Comparison of ENCODE assay signal across 10 mouse cellular contexts in genomic region chr19:33225858-33226705, GRCm38 (mm10).
A peak's percentile ranks its signal among the peaks of the same experiment; 100 is the strongest.
DNase-seq lines count a peak whose midpoint lies in the region; ATAC-seq and TF ChIP-seq lines count a peak whose summit lies in the region.
"Had no signal": no experiment of that assay in that cellular context is flagged by ENCODE, and none has a peak within 500 bp of the region (broad histone marks: within the 10 kb centered on the region; RNA-seq: fewer than 3 reads in every experiment).

No protein-coding gene starts in this region.

- no peaks in the 10 kb centered on the region for H3K9me3 ChIP-seq in hindbrain, postnatal 0 days (ENCODE audit: low read length)
- no peaks in the 10 kb centered on the region for H3K9me3 ChIP-seq in hindbrain, embryonic 16.5 days (ENCODE audit: control insufficient read depth, low read length)
- no peaks in the 10 kb centered on the region for H3K9me3 ChIP-seq in midbrain, embryonic 11.5 days (ENCODE audit: control insufficient read depth, low read length)
- H3K9me3 ChIP-seq in midbrain, embryonic 15.5 days: no peaks in the 10 kb centered on the region
- H3K9me3 ChIP-seq: hindbrain, embryonic 13.5 days; limb, embryonic 13.5 days had no signal

- no peak for ATAC-seq in hindbrain, postnatal 0 days
- no peak for ATAC-seq in hindbrain, embryonic 16.5 days
- ATAC-seq in midbrain, embryonic 11.5 days (ENCODE audit: low FRiP score): no peak
- ATAC-seq in midbrain, embryonic 15.5 days (replicated peaks): no peak

- H3K9ac ChIP-seq in hindbrain, postnatal 0 days (replicated peaks; ENCODE audit: low read length): no peak overlapping the region
- no peak overlapping the region for H3K9ac ChIP-seq in hindbrain, embryonic 16.5 days (ENCODE audit: low read depth, low read length)
- H3K9ac ChIP-seq in midbrain, embryonic 11.5 days (ENCODE audit: low read length): no peak overlapping the region
- H3K9ac ChIP-seq in midbrain, embryonic 15.5 days: no peak overlapping the region
- H3K9ac ChIP-seq: hindbrain, embryonic 13.5 days; limb, embryonic 13.5 days had no signal

- no peaks in the 10 kb centered on the region for H3K36me3 ChIP-seq in hindbrain, postnatal 0 days (ENCODE audit: insufficient read depth, low read length)
- H3K36me3 ChIP-seq in hindbrain, embryonic 16.5 days (ENCODE audit: control insufficient read depth, insufficient read depth, low read length): no peaks in the 10 kb centered on the region
- no peaks in the 10 kb centered on the region for H3K36me3 ChIP-seq in midbrain, embryonic 11.5 days (ENCODE audit: control insufficient read depth, insufficient read depth, low read length)
- no peaks in the 10 kb centered on the region for H3K36me3 ChIP-seq in midbrain, embryonic 15.5 days (replicated peaks)
- H3K36me3 ChIP-seq: hindbrain, embryonic 13.5 days; limb, embryonic 13.5 days had no signal

- no peak overlapping the region for H3K27ac ChIP-seq in hindbrain, postnatal 0 days
- H3K27ac ChIP-seq in hindbrain, embryonic 16.5 days (ENCODE audit: low read depth, low read length): no peak overlapping the region
- H3K27ac ChIP-seq in midbrain, embryonic 11.5 days (ENCODE audit: low read depth, low read length): no peak overlapping the region
- no peak overlapping the region for H3K27ac ChIP-seq in midbrain, embryonic 15.5 days
- H3K27ac ChIP-seq in olfactory bulb, adult 2 months (ENCODE audit: insufficient read depth, low read depth, low read length): 0 out of 2 replicates have a peak overlapping the region, but pooled peaks have one; percentile 36
- H3K27ac ChIP-seq: hindbrain, embryonic 13.5 days; limb, embryonic 13.5 days had no signal

- peaks cover 5% of the 10 kb centered on the region; the same call in 1 of the 2 replicates for H3K4me1 ChIP-seq in hindbrain, postnatal 0 days (ENCODE audit: insufficient read depth, low read length)
- peaks cover 12% of the 10 kb centered on the region for H3K4me1 ChIP-seq in hindbrain, embryonic 16.5 days (ENCODE audit: control insufficient read depth, insufficient read depth, low read depth, low read length)
- H3K4me1 ChIP-seq in midbrain, embryonic 11.5 days (ENCODE audit: control insufficient read depth, insufficient read depth, low read length): peaks cover 11% of the 10 kb centered on the region
- H3K4me1 ChIP-seq in midbrain, embryonic 15.5 days: peaks cover 27% of the 10 kb centered on the region
- peaks cover 10% of the 10 kb centered on the region for H3K4me1 ChIP-seq in olfactory bulb, adult 2 months (ENCODE audit: control insufficient read depth, insufficient read depth, low read length)

- no peak overlapping the region for H3K4me3 ChIP-seq in hindbrain, postnatal 0 days (ENCODE audit: low read length)
- no peak overlapping the region for H3K4me3 ChIP-seq in hindbrain, embryonic 16.5 days (ENCODE audit: low read length)
- H3K4me3 ChIP-seq in midbrain, embryonic 11.5 days (ENCODE audit: low read depth, low read length): no peak overlapping the region
- no peak overlapping the region for H3K4me3 ChIP-seq in midbrain, embryonic 15.5 days
- H3K4me3 ChIP-seq in olfactory bulb, adult 2 months (ENCODE audit: insufficient read depth, low read depth, low read length): no peak overlapping the region
- H3K4me3 ChIP-seq: hindbrain, embryonic 13.5 days; limb, embryonic 13.5 days had no signal

- peak; percentile 46 for TF ChIP-seq CTCF in hindbrain, postnatal 0 days (IDR thresholded peaks at IDR 0.05; ENCODE audit: low read depth)
- TF ChIP-seq CTCF in olfactory bulb, adult 2 months (IDR thresholded peaks at IDR 0.05; ENCODE audit: insufficient read depth, low read depth, low read length): no peak

- H3K27me3 ChIP-seq in hindbrain, postnatal 0 days (ENCODE audit: insufficient read depth, low read length): no peaks in the 10 kb centered on the region
- no peaks in the 10 kb centered on the region for H3K27me3 ChIP-seq in hindbrain, embryonic 16.5 days (replicated peaks; ENCODE audit: control insufficient read depth, insufficient read depth, low read length)
- H3K27me3 ChIP-seq in midbrain, embryonic 11.5 days (ENCODE audit: control insufficient read depth, insufficient read depth, low read length): no peaks in the 10 kb centered on the region
- H3K27me3 ChIP-seq in midbrain, embryonic 15.5 days (replicated peaks): no peaks in the 10 kb centered on the region

- WGBS in hindbrain, postnatal 0 days: 58% methylated on average over 5 of the region's 5 CpGs
- 67% methylated on average over 5 of the region's 5 CpGs for WGBS in hindbrain, embryonic 16.5 days
- WGBS in midbrain, embryonic 11.5 days: 67% methylated on average over 5 of the region's 5 CpGs
- WGBS in midbrain, embryonic 15.5 days: 56% methylated on average over 5 of the region's 5 CpGs
- WGBS in olfactory bulb, adult 2 months: 47% methylated on average over 5 of the region's 5 CpGs

- peak; percentile 9 for DNase-seq in cerebellum, adult 8-10 months
- no peak for DNase-seq in cerebellum, postnatal 36 days
- peak; percentile 59 for DNase-seq in hindbrain, postnatal 0 days (ENCODE audit: low spot score)
- peak; percentile 82 for DNase-seq in midbrain, embryonic 11.5 days (ENCODE audit: low spot score, missing footprints)
- no peak for DNase-seq in adrenal gland, postnatal 25 days

- TF ChIP-seq POLR2A in olfactory bulb, adult 2 months (IDR thresholded peaks at IDR 0.05; ENCODE audit: insufficient read depth, low read depth, low read length): no peak

- no peak overlapping the region for H3K4me2 ChIP-seq in hindbrain, postnatal 0 days (ENCODE audit: low read depth, low read length)
- H3K4me2 ChIP-seq in hindbrain, embryonic 16.5 days (ENCODE audit: low read length): no peak overlapping the region
- no peak overlapping the region for H3K4me2 ChIP-seq in midbrain, embryonic 11.5 days
- H3K4me2 ChIP-seq in midbrain, embryonic 15.5 days: no peak overlapping the region
- H3K4me2 ChIP-seq: hindbrain, embryonic 13.5 days; limb, embryonic 13.5 days had no signal

Comparison
In these comparisons a context has a peak if more than half of its experiments do, and no peak if none do; other contexts are left out.
1. DNase-seq: peak in cerebellum, adult 8-10 months (single experiment), hindbrain, postnatal 0 days (single experiment) and midbrain, embryonic 11.5 days (single experiment); none in cerebellum, postnatal 36 days (0 of 2) and adrenal gland, postnatal 25 days (single experiment).